Mouse (Mus musculus): ENCODE data around the gene Mob3b.
"Not testable (repeated sequence)": the region's sequence is repeated elsewhere in the genome, so short reads cannot be mapped to it uniquely, and the experiment has no call there.

Mob3b gene

GRCm38 (mm10) chr4:34967541-34967940 is 189.7 kb downstream of the Mob3b start:
- DNase-seq (ENCODE audit: low spot score) = no peak

- DNase-seq (ENCODE audit: low spot score) = no peak
Observed at GRCm38 (mm10) chr4:34966336-34966957, 190.8 kb downstream of the Mob3b start.

GRCm38 (mm10) chr4:34964906-34965305 is 192.4 kb downstream of the Mob3b start:
- DNase-seq (ENCODE audit: low spot score) = no peak

- DNase-seq (ENCODE audit: low spot score) = no peak
Observed at GRCm38 (mm10) chr4:34963999-34964398, 193.3 kb downstream of the Mob3b start.

DNA sequence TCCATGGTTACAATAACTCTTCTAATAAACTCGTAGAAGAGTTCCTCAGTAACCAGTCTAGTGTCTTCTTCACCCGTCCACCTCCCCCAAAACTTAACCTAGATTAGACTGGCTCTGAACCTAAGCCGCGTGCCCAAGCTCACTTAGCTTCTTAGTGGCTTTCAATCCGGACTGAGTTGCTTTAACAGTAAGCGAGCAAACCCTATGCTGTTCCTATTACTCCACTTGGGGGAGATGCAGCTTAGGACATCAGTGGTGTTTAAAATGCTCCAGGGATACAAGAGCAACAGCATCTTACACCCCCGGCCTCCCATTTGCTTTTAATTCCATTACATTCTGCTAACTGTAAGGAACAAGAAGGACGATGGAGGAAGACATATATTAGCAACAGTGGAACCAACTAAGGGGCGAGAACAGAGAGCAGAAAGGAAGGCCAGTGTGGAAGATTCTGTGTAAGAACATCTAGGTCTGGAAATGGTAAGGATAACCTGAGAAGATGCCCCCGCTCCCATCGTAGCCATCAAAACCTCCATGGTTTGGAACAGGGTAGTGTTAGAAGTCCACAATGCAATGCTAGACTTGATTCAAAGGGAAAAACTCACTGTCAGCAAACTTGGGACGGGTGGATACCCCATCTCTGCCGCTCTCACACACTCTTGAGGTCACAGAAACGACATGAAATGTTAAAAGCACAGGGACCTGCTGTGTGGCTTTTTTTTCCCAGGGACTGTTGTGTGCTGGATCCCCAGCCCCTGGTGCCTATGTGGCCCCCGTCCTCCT is 196.3 kb downstream of the Mob3b start:
- no peak for DNase-seq (ENCODE audit: low spot score)

- no peak for DNase-seq (ENCODE audit: low spot score)
Observed at GRCm38 (mm10) chr4:34959477-34959876, 197.8 kb downstream of the Mob3b start.

GRCm38 (mm10) chr4:34958155-34959028 is 198.9 kb downstream of the Mob3b start:
- DNase-seq (ENCODE audit: low spot score) = peak; percentile 38

- no peak for DNase-seq (ENCODE audit: low spot score)
Observed at GRCm38 (mm10) chr4:34953716-34954115, 203.6 kb downstream of the Mob3b start.

- no peak for DNase-seq (ENCODE audit: low spot score)
Observed at GRCm38 (mm10) chr4:34947181-34947580, 210.1 kb downstream of the Mob3b start.

DNA sequence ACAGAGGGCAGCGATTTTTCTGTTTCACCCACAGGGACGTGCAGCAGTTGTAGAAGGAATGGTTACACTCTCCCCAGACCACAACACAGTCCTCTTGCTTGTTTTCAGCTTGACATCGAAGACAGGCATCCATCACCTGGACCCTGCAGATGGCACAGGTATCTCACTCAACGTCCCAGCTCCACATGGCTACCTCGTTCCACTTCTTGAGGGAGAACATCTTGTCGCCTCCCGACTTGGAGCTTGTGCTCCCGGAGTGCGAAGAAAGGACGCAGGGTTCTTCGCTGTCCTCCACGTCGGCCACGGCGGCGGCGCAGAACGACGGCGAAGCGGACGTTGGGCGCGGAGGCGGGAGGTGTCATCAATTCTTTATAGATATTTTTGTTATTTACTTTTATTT is 216.2 kb downstream of the Mob3b start:
- no peak for DNase-seq (ENCODE audit: low spot score)

DNA sequence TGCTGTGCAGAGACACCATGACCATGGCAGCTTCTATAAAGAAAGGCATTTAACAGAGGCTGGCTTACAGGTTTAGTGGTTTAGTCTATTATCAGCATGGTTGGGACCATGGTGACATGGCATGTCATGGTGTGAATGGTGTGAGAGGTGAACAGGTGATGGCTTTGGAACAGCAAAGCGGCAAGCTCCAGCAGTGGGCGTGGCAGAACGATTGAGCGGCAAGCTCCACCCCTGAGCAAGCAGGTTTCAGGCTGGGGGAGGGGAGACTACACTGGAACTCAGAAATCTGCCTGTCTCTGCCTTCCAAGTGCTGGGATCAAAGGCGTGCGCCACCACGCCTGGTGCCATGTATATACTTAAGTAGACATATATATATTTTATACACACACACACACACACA is 228.9 kb downstream of the Mob3b start:
- DNase-seq (ENCODE audit: low spot score) = not testable (repeated sequence)

- DNase-seq (ENCODE audit: low spot score) = peak; percentile 35
Observed at GRCm38 (mm10) chr4:34922177-34922870, 235.0 kb downstream of the Mob3b start.

DNA sequence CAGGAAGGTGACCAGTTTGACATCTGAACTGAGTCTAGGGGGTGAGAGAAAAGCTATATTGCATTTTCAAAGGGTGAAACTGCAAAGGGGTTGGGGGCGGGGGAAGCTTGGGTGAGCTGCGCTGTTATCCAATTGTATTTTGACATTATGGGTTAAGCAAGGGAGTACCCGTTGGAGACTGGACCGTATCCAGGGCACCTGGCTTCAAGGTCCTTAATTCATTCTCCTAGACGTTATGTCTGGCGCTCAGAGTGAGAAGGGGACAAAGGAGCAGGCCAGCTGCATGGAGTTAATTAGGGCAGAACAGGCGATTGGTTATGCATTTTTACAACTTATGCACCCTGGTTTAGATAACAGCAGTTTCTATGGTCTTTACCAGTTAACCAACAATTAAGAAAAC is 239.9 kb downstream of the Mob3b start:
- DNase-seq (ENCODE audit: low spot score) = no peak

DNA sequence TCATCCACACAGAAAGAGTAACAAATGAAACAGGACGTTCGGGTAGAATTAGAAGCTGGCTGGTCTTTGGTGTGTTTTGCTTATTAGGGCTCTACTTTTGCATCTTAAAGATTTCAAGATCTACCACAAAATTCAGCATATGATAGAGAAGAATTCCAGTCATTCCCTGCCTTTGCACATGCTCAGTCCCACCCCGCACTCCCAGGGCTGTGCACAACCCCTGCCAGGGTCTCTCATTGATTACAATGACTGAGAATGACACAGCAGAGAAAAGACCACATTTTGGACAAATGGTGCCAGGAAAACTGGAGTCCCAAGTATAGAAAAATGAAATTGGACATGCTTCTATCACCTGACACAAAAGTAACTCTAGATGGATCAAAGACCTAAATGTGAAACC is 245.1 kb downstream of the Mob3b start:
- no peak for DNase-seq (ENCODE audit: low spot score)

- DNase-seq (ENCODE audit: low spot score) = no peak
Observed at GRCm38 (mm10) chr4:34911401-34911800, 245.9 kb downstream of the Mob3b start.

GRCm38 (mm10) chr4:34908127-34908526 is 249.2 kb downstream of the Mob3b start:
- peak; percentile 43 for DNase-seq (ENCODE audit: low spot score)

GRCm38 (mm10) chr4:34907026-34907425 is 250.3 kb downstream of the Mob3b start:
- DNase-seq (ENCODE audit: low spot score) = no peak

DNA sequence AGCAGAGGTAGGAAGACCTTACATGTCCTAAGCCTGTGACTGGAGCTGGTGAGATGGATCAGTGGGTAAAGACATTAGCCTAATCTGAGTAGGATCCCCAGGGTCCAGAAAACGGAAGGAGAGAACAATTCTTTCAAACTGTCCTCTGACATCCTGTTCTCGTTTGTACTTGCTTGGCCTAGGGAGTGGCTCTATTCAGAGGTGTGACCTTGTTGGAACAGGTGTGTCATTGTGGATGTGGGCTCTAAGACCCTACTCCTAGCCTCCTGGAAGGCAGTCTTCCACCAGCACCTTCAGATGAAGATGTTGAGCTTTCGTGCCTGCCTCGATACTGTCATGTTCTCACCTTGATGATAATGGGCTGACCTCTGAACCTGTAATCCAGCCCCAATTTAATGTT is 251.1 kb downstream of the Mob3b start:
- DNase-seq (ENCODE audit: low spot score) = no peak

DNA sequence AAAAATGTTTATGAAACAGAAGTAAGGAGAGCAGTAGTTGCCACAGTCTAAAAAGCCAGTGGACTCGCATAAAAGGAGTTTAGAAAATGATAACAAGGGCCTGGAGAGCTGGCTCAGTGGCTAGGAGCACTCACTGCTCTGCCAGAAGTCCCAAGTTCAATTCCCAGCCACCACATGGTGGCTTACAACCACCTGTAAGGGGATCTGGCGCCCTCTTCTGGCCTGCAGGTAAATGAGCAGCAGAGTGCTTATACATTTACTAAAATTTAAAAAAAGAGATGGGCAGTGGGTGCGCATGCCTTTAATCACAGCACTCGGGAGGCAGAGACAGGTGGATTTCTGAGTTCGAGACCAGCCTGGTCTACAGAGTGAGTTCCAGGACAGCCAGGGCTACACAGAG is 251.9 kb downstream of the Mob3b start:
- no peak for DNase-seq (ENCODE audit: low spot score)

DNA sequence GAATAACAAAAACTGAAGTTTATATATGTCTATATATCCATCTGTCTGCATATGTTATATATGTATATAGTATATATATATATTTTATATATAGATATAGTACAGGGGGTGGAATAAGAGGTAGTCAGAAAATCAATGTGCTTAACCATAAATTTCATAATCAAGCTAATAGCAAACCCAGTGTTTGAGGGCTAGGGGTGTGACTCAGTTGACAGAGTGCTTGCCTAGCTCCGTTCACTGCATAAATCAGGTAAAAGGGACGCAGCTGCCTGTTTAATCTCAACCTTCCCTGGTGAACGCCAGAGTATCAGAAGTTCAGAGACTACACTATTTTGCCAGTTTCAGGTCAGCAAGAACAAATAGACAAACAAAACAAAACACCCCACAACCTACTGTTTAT is 255.7 kb downstream of the Mob3b start:
- DNase-seq (ENCODE audit: low spot score) = not testable (repeated sequence)

DNA sequence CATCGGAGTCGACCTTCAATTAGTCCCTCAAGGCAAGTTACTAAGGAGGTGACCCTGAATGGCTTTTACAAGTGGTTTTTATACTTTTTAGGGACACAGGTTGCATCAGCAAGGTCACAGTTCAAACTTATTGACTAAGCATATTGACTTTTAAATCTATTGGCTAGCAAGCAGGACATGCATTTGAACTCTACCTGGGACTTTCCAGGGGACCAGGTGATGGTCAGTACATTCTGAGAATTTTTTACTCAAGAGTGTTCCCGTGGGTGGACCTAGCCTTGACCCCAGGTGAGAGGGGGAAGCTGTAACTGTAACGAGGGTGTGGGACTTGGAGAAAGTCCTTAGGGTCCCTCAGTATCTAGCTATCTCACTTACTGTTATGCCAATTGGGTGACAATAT is 256.1 kb downstream of the Mob3b start:
- no peak for DNase-seq (ENCODE audit: low spot score)

DNA sequence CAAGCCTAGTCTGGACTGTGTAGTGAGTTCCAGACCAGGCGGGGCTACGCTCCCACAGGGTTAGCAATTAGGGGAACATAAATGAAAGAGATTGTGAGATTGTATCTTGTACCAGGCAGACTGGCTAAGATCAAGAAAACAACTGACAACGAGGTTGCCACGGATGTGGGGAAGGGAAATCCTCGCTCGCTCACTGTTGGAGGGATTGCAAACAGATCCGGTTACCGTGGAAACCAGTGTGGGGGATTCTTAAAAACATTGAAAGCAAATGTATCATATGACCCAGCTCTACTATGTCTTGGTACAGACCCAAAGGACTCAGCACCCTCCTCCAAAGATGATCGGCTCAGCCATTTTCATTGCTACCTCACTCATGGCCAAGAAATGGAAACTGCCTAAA is 257.1 kb downstream of the Mob3b start:
- DNase-seq (ENCODE audit: low spot score) = no peak

All from urinary bladder, postnatal 14 days (tissue).